Mouse (Mus musculus): ENCODE results near the gene Tbl2. TPM values are rescaled to one million over a fixed set of nuclear protein-coding genes. Genes with fewer than 3 reads are reported as not detected.

Tbl2 gene
- 19.8 and 25.0 TPM in 2 replicates for polyA plus RNA-seq (2012)

DNA sequence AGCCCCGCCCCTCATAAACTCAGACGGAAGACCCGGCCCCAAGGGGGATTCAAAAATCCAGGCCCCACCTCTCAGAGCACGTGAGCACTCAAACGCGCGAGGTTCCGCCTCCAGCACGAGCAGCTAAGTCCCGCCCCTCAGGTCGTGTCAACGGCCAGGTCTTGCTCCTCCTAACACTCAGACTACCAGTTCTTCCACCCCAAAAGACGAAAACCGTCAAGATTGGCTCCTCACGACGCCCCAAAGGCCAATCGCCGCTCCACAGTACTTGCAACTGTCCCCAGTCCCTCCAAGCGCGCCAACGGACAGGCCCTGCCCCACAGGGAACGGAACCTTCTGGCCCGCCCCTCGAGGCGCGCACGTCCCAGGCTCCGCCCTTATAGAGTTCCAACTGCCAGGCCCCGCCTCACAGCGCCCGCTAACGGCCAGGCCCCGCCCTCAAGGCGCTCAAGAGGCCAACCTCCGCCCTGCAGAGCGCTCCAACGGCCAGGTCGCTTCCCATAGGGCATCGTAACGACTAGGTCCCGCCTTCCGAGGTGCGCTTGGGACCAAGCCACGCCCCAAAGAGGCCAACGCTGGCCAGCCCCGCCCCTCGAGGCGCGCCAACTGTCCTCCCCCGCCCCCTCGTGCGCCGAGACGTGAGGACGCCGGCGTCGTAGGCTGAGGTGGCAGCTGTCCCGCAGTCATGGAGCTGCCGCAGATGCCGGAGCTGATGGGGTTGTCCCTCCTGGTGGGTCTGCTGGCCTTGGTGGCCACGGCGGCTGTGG is at the start of gene Tbl2:
Tbl2 (plus strand) TSS at position 605 of the 767 bp plus-strand sequence.
- TF ChIP-seq GATA1 (IDR thresholded peaks at IDR 0.05; ENCODE audit: low read length), result no peak

GRCm38 (mm10) chr5:135100981-135101380 is 48.5 kb upstream of the Tbl2 start:
- no peak for TF ChIP-seq GATA1 (IDR thresholded peaks at IDR 0.05; ENCODE audit: low read length)

GRCm38 (mm10) chr5:135103999-135104660 is 45.3 kb upstream of the Tbl2 start:
- TF ChIP-seq GATA1 (IDR thresholded peaks at IDR 0.05; ENCODE audit: low read length), result no peak

- TF ChIP-seq GATA1 (IDR thresholded peaks at IDR 0.05; ENCODE audit: low read length), result no peak
These were observed 42.6 kb upstream of the Tbl2 start for GRCm38 (mm10) chr5:135106758-135107256.

DNA sequence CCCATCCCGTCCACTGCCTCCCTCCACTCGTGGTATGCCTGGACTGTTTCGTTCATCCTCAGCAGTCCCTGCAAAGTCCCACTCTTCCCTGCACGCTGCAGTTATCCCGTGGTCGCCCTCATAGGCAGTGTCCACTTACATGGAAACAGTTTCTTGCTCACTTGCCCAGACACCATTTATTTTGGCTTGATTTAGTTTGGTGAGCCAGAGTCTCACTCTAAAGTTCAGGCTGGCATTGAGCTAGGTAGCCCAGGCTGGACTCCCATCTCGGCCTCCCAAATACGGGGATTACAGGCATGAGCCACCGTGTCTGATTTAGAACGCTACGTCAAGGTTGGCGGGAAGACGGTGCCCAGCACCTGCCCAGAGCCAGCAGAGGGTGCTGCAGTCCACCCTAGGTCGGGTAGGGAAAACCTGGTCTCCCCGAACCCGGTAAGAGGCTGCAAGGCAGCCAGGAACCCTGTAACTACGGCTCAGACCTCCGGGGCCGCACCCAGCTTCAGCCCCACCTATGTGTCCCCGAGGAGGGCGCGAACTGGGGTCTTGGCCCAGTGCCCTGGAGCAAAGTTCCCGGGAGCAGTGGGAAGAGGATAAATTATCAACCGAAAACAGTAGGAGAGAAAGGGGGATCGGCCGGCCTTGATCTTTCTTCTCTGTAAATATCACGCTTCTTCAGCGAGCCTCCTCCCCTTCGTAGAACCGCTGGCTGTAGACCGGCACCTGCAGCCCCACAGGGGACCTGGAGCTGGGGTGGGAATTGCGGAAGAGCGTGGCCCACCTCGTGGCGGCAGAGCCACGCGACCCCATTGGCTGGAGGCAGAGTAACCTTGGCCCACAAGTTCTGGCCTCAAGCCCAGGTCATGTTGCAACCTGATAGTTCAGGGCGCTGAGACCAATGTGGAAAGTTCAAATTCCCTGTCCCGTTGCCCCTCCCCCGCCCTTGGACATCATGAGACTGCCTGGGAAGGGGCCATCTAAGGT is 41.6 kb upstream of the Tbl2 start:
- TF ChIP-seq GATA1 (IDR thresholded peaks at IDR 0.05; ENCODE audit: low read length), result no peak

DNA sequence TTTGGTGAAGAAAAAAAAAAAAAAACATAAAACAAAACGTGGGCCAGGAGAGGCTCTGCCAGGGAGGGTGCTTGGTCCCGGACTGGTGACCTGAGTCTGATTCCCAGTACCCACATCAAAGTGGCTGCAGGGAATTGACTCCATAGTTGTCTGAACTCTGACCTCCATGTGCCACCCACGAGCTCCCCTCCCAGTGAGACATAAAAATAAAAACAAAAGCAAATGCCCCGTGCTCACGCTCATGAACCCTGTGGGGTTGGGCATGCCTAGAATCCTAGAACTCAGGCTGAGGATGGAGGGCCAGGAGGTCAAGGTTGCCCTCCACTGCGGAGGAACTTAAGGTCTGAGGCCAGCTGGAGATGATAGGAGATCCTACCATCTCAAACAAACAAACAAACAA is 40.4 kb upstream of the Tbl2 start:
- no peak for TF ChIP-seq GATA1 (IDR thresholded peaks at IDR 0.05; ENCODE audit: low read length)

DNA sequence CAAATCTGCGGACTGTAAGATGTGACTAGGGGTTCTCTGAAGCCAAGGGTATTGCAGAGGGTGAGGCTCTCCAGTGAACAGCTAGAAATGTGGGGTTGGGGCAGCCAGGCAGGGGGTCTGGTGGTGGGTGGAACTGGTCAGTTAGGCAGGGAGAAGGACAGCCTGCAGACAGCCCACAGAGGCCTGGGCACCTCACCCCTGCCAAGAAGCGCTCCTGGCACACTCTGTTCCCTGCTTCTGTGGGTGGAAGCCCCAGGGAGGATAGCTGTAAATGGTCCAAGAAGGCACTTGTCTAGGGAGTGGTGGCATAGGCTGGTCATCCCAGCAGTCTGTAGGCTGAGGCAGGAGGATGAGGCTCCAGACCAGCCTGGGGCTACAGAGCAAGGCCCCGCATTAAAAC is 40.0 kb upstream of the Tbl2 start:
- no peak for TF ChIP-seq GATA1 (IDR thresholded peaks at IDR 0.05; ENCODE audit: low read length)

DNA sequence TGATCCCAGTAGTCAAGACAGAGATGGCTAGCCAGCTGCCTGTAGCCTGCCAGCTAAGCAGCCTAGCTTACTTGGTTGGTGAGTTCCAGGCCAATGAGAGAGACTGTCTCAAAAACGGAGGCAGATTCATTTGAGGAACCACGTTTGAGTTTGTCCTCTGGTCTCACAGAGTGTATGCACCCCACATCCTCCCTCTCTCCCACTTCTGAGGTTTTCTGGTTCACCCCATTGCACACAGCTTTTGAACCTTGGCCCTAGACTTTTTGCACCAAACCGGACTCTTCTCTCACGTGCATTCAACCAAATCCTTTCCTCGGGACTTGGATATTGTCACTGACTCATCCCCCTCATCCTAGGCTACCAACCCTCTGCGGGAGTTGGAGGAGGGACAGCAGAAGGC is 39.5 kb upstream of the Tbl2 start:
- no peak for TF ChIP-seq GATA1 (IDR thresholded peaks at IDR 0.05; ENCODE audit: low read length)

DNA sequence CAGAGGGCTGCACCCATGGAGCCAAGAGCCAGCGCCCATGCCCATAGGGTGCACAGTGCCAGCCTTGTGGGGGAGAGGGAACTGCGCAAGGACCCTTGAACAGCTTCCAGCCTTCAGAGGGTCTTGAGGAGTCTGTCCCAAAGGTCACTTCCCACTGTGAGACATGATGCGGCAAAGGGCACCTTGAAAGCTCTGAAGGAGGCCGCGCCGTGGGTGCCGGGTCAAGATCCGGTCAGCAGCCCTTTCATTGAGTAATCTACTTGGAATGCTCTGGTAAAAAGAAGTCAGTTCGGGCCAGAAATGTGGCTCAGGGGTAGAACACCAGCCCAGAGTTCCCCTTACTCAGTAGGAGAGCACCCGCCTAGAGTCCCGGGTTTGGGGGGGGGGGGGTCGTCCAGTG is 35.7 kb upstream of the Tbl2 start:
- no peak for TF ChIP-seq GATA1 (IDR thresholded peaks at IDR 0.05; ENCODE audit: low read length)

DNA sequence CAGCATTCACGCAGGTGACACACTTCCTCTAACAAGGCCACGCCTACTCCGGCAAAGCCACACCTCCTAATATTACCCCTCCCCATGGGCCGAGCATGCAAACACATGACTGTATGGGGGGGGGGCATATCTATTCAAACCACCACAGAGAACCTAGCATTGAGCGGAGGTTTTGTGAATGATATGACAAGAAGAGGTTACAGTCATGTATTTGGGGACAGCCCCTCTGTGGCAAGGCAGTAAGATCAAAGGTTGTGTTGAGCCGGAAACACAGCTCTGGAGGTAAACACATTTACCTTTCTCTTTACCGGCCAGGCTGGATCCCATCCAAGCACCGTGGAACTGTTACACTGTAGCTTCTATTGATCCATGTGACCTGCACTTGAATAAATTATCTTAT is 34.2 kb upstream of the Tbl2 start:
- no peak for TF ChIP-seq GATA1 (IDR thresholded peaks at IDR 0.05; ENCODE audit: low read length)

- no peak for TF ChIP-seq GATA1 (IDR thresholded peaks at IDR 0.05; ENCODE audit: low read length)
These were observed 30.8 kb upstream of the Tbl2 start for GRCm38 (mm10) chr5:135118589-135119081.

DNA sequence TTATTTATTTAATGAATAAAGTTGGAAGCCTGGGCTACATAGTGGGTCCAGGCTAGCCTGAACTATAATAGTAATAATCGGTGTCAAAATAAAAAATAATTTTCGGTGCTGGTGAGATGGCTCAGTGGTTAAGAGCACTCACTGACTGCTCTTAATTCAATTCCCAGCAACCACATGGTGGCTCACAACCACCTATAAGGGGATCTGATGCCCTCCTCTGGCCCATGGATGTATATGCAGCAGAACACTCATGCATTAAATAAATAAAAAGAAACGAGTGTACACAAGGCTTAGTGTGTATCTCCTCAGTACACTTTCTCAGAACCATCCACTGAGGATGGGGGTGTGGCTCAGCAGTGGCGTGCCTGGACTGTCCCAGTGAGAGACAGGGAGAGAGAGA is 28.7 kb upstream of the Tbl2 start:
- TF ChIP-seq GATA1 (IDR thresholded peaks at IDR 0.05; ENCODE audit: low read length), result no peak

GRCm38 (mm10) chr5:135126121-135126520 is 23.3 kb upstream of the Tbl2 start:
- TF ChIP-seq GATA1 (IDR thresholded peaks at IDR 0.05; ENCODE audit: low read length), result no peak

- no peak for TF ChIP-seq GATA1 (IDR thresholded peaks at IDR 0.05; ENCODE audit: low read length)
These were observed 21.8 kb upstream of the Tbl2 start for GRCm38 (mm10) chr5:135127669-135128068.

GRCm38 (mm10) chr5:135129747-135130146 is 19.7 kb upstream of the Tbl2 start:
- TF ChIP-seq GATA1 (IDR thresholded peaks at IDR 0.05; ENCODE audit: low read length), result no peak

All from G1E-ER4 (cell line).